Mouse (Mus musculus) gastrocnemius, postnatal 36 days (tissue): ENCODE measurements at regions not wholly inside any gene's neighbourhood (a gene's known extent, or its start where the extent isn't known, plus 50 kb on each side); places are given as distances from the start of the nearest gene placed in this dataset.
"Not testable (repeated sequence)": the region's sequence is repeated elsewhere in the genome, so short reads cannot be mapped to it uniquely, and the experiment has no call there.

ENCODE experiments used
- DNase-seq, 2 experiments: peaks; one replicate each; pipeline ENCODE4 v3.0.0; 2022
- intact Hi-C: fragments of 180-260 bp; cut with DNase I; formaldehyde crosslinking; loops from one replicate; pipeline ENCODE4 v1.15.1; 2025

DNA sequence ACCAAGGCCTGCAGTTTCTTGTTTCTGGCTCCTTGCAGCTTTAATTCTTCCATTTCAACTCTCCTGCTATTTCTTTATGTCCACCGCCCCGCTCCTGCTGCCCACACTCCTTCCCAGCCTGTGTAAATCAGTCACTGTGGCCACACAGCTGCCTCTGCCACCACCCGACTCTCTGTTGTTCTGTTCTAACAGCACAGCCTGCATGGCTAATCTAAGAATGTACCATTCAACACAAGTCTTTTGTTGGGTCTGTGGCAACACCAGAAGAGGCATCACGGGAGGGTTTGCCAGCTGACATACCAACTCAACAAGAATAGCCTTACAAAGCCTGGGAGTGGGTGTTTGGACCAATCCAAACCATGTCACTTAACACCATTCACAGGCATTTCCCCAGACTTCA is 264.9 kb upstream of the Pum3 start:
- no peak for DNase-seq
- intact Hi-C loops: no loop called here

DNA sequence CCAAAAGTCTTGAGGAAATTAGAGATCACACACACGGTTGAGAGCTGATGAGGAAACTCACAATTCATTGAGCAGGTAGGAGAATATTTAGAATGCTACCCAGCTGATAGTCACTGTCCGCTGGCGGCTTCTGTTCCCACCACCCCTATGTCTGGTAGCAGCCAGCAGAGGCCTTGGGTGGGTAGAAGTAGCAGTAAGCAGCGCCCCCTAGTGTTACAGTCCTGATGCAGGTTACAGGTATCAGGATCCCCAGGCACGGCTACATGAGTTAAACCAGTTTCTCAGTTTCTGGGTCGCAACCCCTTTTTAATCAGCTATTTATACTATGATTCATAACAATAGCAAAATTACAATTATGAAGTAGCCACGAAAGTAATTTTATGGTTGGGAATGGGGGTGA is 264.1 kb upstream of the Pum3 start:
- DNase-seq: no peak
- intact Hi-C loops: no loop called here

DNA sequence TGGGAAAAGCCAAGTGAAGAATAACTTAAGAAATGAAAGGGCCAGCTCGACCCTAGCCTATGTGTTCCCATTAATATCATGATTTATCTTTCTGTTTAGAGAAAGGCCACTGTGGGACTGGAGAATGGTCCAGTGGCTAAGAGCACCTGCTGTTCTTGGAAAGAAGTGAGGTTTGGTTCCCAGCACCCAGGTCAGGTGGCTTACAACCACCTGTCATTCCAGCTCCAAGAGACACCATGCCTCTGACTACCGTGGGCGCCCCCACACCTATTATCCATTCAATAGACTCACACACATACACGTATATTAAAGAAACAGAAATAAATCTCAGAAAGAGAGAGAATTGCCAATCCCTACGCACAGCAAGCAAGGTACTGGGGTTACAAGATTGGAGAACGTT is 263.3 kb upstream of the Pum3 start:
- no peak for DNase-seq
- intact Hi-C loops: no loop called here

DNA sequence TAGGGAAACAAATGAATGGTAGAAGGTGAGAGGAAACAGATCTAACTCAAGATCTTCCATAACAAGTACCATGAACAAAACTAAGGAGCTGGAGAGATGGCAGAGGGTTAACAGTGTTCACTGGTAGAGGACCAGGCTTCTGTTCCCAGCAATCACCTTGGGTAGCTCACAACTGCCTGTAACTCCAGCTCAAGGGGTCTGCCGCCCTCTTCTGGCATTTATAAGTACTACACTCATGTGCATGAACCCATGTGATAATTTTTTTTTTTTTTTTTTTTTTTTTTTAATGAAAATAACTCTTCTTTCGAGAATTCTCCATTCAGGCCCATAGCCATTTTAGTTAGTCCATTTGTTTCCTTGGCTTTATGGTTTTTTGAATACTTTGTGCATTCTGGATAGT is 253.8 kb upstream of the Pum3 start:
- no peak for DNase-seq
- intact Hi-C loops: no loop called here

DNA sequence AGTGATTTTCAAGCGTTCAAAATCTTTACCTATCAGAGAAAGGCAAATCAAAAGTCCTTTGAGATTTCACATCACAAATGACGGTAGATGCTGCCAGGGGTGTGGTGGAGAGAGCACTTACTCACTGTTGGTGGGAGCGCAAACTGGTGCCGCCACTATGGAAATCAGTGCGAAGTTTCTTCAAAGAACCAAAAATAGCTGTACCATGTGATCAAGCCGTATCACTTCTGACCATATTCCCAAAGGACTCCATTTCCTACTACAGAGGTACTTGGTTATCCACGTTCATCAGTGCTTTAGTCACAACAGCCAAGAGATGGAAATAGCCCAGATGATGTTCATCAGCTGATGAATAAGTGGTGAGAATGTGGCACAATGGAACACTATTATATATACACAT is 249.8 kb upstream of the Pum3 start:
- DNase-seq: no peak
- intact Hi-C loops: no loop called here

DNA sequence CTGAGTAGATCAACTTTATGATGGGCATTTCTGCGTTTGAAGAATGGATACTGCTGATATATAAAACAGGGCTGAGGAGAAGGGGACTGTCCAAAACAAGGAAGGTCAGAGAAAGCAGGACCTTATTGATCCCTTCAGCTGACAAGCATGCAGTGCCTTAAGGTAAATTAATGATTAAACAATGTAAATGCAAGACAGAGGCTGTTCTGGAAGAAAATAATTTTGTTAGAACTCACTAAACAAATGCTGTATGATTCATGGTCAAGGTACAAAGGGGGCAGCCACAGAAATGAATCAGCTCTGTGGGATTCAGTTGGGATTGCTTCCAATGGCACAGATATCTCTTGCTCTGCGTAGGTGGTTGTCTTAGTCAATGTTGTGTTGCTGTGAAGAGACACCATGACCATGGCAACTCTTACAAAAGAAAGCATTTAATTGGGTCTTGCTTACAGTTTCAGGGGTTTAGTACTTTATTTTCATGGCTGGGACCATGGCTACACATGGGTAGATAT is 243.1 kb upstream of the Pum3 start:
- intact Hi-C loops: no loop called here
- no peak for DNase-seq

DNA sequence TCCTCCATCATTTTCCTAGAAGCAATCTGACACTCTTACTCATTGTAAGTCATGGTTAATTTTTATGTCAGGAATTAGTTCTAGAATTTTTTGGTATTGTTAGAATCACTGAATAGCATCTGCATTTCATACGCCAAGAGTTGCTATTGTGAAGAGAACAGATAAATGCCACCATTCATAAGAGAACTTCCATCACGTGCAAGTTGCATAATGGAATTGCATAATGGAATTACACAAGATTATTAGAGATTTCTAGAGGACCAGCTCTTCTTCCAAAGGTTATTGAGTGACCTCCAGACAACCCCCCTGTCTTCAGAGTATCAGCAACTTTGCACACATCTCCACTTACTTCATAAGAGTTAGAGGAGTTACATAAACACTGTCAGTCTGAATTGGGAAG is 233.7 kb upstream of the Pum3 start:
- intact Hi-C loops: no loop called here

DNA sequence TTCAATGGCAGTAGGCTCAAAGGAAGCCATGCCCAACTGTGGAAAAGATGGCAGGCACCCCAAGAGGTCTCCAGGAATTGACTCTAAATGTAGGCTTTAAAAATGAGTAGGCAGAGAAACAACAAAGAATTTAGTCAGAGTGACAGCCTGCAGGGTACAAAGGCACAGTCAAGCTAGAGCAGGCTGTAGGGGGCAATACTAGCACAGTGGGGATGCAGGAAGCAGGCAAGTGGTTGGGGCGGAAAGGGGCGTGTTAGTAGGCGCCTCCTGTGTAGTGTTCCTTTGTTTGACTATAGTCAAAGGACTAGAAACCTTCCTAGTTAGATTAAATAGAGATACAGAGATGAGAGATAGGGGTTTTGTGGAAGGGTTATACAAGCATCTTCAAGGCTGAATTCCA is 211.4 kb upstream of the Pum3 start:
- DNase-seq: no peak
- intact Hi-C loops: no loop called here

More for the DNA sequence above, 233.7 kb upstream of the Pum3 start:
- no peak for DNase-seq

DNA sequence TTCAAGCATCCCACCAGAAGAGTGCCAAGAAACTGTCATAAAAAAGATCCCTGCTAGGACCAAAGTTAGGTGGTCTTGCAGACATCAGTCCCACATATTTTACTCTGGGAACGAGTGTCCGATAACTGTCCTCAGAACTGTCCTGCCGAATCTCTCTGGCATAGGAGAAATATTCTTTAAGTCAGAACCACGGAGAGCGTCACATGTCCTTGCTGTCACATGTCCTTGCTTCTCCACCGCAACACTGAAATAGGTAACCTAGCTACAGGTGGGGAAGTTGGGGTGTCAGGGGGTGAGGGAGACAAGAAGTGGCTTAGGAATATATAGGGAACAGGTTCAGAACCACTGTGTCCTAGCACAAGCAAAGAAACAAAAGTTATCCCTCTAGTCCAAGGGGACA is 203.5 kb upstream of the Pum3 start:
- no peak for DNase-seq
- intact Hi-C loops: no loop called here

DNA sequence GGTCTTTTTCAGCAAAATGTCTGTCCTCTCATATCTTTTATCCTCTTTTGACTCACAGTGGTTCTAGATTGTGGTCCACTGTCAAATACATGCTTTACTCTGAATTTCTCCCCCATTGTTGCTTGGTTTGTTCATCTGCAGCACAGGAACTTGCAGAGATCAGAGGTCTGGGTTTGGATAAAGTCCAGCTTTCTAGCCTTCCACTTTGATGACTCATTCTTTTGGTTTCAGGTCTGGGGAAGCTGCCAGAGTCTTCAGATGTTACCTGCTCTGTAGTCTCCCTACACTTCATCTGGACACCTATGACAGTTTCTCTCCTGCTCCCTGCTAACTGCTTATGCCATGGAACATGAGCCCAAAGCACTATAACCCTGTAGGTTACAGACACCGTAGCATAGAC is 198.0 kb upstream of the Pum3 start:
- intact Hi-C loops: no loop called here

DNA sequence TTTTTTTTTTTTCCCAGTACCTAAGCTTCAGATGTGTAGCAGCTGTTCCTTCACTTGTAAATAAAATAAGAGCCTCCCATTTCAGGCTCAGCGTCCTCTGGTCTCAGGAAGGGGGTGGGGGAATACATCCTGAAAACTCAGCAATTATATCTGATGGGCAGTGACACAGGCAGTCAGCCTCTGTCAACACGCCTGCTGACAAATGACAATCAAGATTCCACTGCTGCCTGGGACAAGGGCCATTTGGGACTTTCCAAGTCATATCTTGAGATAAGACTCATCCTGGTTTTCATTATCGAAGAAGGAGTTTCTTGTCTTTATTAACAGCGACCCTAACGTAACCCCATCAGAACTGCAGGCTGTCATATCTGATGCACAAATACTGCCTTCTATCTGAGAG is 187.9 kb upstream of the Pum3 start:
- intact Hi-C loops: no loop called here
- no peak for DNase-seq

More for the DNA sequence above, 198.0 kb upstream of the Pum3 start:
- no peak for DNase-seq

DNA sequence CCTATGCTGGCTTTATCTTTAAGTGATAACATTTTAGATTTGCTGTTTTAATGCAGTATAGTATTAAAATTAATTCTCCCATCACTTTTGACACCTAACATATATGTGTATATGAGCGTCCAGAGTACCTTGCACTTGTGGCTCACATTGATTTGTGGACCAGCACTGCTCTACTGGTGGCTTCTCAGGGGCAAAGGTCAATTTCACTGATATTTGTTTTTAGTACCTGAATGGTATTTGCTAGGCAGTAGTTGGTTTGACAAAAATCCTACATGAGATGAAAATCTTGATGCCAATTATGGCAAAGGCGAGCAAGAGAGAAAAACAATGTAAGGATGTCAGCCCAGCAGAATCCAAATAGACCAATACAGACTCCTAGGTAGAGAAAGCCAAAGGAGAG is 177.3 kb upstream of the Pum3 start:
- intact Hi-C loops: no loop called here
- DNase-seq: no peak

DNA sequence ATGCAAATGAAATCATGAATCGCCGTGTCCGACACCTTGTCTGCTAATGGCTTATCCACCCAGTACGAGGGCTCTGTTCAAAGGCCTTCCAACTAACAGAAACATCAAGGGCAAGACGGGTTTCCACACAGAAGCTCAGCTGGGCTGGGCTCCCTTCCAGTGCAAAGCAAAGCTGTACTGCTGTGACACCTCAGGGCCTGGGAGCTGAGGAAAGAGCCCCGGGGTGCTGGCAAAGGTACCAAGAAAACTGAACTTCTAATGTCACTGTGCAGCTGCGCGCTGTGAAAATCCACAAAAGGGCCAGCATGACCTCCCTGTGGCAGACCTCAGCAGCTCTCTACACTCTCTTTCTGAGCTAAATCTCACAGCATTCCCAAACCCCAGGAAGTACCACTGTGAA is 173.7 kb upstream of the Pum3 start:
- intact Hi-C loops: no loop called here

DNA sequence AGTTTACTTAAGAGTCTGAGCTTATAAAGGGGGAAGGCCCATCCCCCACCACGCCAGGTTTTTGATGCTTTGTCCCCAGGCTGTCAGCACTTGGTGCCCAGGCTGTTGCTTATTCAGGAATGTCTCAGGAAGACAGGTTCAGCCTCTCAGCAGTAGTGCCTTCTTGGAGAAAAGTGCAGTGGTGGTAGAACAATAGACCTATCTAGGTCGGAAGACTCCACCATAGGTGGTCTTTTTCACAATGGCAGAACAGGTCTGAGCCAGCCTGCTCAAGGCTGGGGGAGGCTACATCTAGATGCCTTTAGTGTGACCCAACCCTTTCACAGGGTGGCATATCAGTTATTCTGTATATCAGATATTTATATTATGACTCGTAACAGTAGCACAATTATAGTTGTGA is 171.9 kb upstream of the Pum3 start:
- intact Hi-C loops: no loop called here
- no peak for DNase-seq

More for the DNA sequence above, 173.7 kb upstream of the Pum3 start:
- no peak for DNase-seq

DNA sequence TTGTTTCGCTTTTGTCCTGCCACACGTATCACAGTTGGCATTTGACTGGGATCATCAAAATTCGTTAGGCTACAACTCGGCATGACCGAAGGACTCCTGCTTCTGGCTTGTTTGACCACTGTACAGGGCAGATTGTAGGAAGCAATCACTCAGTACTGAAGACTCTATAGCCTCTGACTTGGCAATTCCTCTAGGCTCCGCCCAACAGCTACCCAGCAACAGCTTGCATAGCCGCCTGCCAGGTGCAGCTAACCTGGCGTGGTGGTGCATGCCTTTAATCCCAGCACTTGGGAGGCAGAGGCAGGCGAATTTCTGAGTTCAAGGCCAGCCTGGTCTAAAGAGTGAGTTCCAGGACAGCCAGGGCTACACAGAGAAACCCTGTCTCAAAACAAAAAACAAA is 170.8 kb upstream of the Pum3 start:
- intact Hi-C loops, DNase-seq: not testable (repeated sequence)

DNA sequence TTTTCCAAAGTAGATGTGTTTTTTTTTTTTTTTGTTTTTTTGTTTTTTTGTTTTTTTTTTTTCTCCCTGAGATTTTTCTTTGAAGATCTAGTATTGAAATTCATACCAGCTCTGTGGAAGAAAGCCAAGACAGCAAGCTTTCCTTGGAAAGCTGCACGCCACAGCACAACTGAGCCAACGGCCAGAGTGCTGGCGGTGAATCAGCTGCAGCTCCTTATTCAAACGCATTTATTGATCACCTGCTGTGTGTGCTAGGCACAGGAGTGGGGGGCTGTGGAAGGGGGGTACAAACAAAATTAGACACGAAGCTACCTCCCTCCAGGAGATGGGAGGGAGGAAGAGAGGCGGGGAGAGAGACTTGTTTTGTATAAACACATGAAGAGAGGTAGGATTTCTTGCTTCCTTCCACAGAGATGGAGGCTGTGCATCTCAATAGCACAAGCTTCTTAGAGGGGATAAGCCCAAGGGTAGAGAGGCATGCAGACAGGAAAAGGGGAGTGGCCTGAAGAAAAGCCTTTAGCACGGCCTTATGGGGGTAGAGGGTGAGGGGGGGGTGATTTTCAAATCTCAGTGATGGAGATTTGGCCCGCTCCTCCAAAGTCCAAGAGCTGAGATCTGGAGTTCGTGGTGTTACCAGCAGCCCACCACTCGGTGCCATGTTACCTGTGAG is 170.1 kb upstream of the Pum3 start:
- intact Hi-C loops: no loop called here
- no peak for DNase-seq

DNA sequence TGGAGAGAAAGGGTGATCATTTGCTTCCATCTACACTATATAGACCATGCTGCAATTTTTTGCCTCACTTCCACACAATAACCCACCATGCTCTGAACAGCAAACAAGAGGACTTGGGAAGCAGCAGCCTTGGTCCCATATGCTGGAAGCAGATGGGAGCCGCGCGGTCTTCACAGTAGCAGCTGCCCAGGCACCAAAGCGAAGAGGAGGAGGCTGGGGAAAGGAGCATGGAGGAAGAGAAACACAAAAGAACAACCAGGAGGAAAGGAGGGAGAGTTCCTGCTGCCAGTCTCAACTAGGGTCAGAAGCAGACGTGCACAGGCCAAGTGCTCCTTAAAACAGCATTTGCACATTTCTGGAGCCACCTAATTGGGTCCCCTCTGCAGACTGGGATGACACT is 168.7 kb upstream of the Pum3 start:
- no peak for DNase-seq
- intact Hi-C loops: no loop called here

DNA sequence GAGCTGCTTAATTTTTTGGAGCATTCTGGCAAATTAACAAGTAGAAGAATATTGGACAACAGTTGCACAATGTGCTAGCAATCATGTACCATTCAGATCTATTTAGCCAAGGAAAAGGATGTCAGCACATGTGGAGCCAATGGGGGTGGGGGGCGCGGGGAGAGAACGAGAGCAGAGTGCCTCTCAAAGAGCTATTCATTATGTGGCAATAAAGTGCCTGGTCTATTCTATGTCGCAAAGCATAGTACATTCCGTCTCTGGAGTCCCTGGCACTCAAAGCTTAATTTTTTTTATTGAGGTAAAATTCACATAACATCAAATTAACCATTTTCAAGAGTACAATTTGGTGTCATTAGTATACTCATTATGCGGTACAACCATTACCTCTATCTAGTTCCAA is 155.9 kb upstream of the Pum3 start:
- intact Hi-C loops: no loop called here
- DNase-seq: no peak

DNA sequence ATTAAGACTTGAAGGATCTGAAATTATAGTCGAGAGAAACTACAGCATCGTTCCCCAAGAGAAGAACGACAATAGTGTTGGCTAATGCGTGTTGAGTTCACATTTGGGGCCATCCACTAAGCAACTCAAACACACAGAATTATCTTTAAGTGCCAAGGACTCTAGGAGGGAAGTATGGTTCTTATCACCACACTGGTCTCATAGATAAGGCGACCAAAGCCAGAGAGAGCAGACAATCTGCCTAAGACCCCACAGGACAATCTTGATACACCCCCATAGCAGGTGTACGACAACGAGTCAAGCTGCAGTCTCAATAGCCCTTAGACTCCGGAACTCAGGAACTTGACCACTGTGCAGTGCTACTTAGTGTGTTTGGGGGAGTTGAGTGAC is 152.5 kb upstream of the Pum3 start:
- intact Hi-C loops: no loop called here
- DNase-seq: no peak

DNA sequence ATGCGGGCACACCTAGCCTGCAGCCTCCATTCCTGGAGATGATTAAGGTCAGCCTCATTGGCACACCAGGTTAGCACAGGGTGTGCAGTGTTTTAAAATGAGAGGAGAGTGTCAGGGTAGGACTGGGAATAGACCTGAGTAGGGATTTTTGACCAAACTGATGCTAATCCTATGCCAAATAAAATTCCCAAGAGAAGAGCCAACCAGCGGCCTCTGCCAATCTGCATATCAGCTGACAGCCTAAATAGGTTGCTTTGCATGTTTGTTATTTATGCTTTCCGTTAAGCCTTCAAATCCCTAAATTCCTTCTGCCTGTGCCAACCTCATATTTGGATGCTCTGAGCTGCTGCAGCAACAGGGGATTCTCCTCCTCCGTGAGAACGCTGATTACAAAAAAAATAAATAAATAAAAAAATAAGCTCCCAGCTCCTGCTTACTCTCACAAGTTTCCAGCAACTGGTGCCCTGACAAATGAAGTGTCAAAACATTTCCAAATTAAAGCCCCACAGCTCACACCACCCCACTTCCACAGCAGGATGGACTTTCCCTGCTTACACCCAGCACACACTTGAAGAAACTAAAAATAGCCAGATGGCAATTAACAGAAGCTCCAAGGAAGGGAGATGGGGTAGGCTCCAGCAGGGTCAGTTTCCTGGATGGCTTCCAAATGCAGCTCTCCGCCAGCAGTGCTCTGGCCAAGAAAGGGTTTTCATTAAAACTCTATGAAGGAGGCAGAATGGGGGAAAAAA is 151.9 kb upstream of the Pum3 start:
- no peak for DNase-seq

DNA sequence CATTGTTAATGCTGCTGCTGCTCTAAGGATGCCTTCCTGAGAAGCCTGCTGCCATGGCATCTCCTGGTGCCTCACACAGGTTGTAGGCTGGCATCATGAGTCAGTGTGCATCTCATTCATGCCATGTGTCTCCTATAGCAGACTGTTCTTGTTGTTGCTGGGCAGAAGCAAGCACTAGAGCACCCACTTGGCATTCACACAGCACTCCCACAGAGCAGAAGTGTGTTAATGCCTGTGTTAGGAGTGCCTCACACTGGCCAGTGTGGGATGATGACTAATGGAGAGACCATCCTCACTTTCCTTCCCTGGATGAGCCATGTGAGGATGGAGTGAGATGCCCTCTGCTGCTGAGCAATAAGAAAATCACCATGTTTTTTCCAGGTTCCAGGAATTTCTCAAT is 146.9 kb upstream of the Pum3 start:
- no peak for DNase-seq
- intact Hi-C loops: no loop called here

More for the DNA sequence above, 151.9 kb upstream of the Pum3 start:
- intact Hi-C loops: no loop called here

DNA sequence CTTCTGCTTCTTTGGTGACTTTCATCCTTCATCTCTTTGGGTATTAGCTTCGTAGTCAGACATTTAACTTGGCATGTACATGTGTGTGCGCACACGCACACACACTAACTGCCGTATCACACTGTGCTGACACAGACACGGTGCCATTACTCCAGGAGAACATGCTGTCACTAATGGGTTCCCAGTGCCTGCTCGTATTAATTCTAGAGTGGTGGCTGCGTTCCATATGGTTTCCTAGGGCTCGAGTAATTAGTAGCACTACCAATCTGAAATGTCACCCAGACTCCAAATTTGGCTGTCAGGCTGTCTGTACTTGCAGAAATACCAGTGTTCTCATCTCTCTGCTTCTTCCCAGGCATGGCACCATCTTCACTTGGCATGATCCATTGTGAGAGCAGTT is 137.3 kb upstream of the Pum3 start:
- DNase-seq: no peak
- intact Hi-C loops: no loop called here
